Mouse (Mus musculus) kidney, embryonic 14.5 days (tissue): ENCODE results near the gene Vps53. TPM values are rescaled to one million over a fixed set of nuclear protein-coding genes. Genes with fewer than 3 reads are reported as not detected.

Experiments
- ATAC-seq: fragments of 200-750 bp; cut with Nextera tagmentation; 2 replicates; pipeline ENCODE4 v1.8.0; 2017; ENCODE audit warnings: moderate number of reproducible peaks, mild to moderate bottlenecking, moderate TSS enrichment, moderate library complexity; ENCODE audit not compliant: low FRiP score, low TSS enrichment
- H3K27ac ChIP-seq: fragments of 300-500 bp; sonication (generic); 2 replicates; pipeline ENCODE4 v1.5.1; 2014; ENCODE audit warnings: low read depth, mild to moderate bottlenecking, low read length, moderate library complexity, mixed read lengths
- H3K27me3 ChIP-seq: fragments of 300-500 bp; sonication (generic); 2 replicates; pipeline ENCODE4 v1.6.1; 2014; ENCODE audit warnings: mild to moderate bottlenecking, low read length; ENCODE audit not compliant: control insufficient read depth, insufficient read depth
- H3K36me3 ChIP-seq: fragments of 300-500 bp; sonication (generic); 2 replicates; pipeline ENCODE4 v1.6.1; 2014; ENCODE audit warnings: low read length, mixed read lengths; ENCODE audit not compliant: control insufficient read depth, insufficient read depth
- H3K4me1 ChIP-seq: fragments of 300-500 bp; sonication (generic); 2 replicates; pipeline ENCODE4 v1.6.1; 2014; ENCODE audit warnings: low read length, mixed read lengths; ENCODE audit not compliant: control insufficient read depth, insufficient read depth
- H3K4me2 ChIP-seq: fragments of 300-500 bp; sonication (generic); replicated peaks from 2 replicates; pipeline ENCODE4 v1.6.1; 2014; ENCODE audit warnings: low read depth, mild to moderate bottlenecking, low read length
- H3K4me3 ChIP-seq: fragments of 300-500 bp; sonication (generic); 2 replicates; pipeline ENCODE4 v1.5.1; 2014; ENCODE audit warnings: mild to moderate bottlenecking, low read length
- H3K9ac ChIP-seq: fragments of 300-500 bp; sonication (generic); 2 replicates; pipeline ENCODE4 v1.6.1; 2014; ENCODE audit warnings: low read depth, mild to moderate bottlenecking, low read length, moderate library complexity
- H3K9me3 ChIP-seq: fragments of 300-500 bp; sonication (generic); 2 replicates; pipeline ENCODE4 v1.6.1; 2016; ENCODE audit warnings: low read length; ENCODE audit not compliant: control insufficient read depth
- WGBS: fragments of 180-500 bp; shearing (Covaris S2); extraction: QIAGEN DNeasy Blood & Tissue Kit; methylation state at CpG from one replicate; pipeline ENCODE4 v1.1.7; 2014; 5-methylcytosine and 5-hydroxymethylcytosine counted together
- polyA plus RNA-seq: library from polyadenylated mRNA; unstranded; fragments of >200 nt; fragmentation: Nextera tagmentation; extraction: Ambion mirVana; gene quantifications from 2 replicates; pipeline ENCODE4 v1.2.1, GENCODE M21; 2014

Vps53 gene
- polyA plus RNA-seq, 1 experiment from 2014 or later = 40.8 TPM

- Histone ChIP-seq H3K4me1 (no peaks in the 10 kb centered on the region), H3K9me3 (no peaks in the 10 kb centered on the region), H3K27ac (no peak overlapping the region), H3K4me3 (no peak overlapping the region), H3K27me3 (no peaks in the 10 kb centered on the region), H3K9ac (no peak overlapping the region), H3K36me3 (peaks cover 6% of the 10 kb centered on the region; the same call in 1 of the 2 replicates), H3K4me2 (no peak overlapping the region)
- WGBS = 71% methylated on average over 10 of the region's 10 CpGs
- no peak for ATAC-seq
Measured at GRCm38 (mm10) chr11:76042041-76042638, 137.3 kb downstream of the Vps53 start.

GRCm38 (mm10) chr11:76040761-76041376 lies 138.6 kb downstream of the Vps53 start:
- Histone ChIP-seq H3K4me2 (no peak overlapping the region), H3K9ac (no peak overlapping the region), H3K27ac (no peak overlapping the region), H3K27me3 (no peaks in the 10 kb centered on the region), H3K4me1 (no peaks in the 10 kb centered on the region), H3K9me3 (no peaks in the 10 kb centered on the region), H3K4me3 (no peak overlapping the region), H3K36me3 (no peaks in the 10 kb centered on the region; the same call in 1 of the 2 replicates)
- no peak for ATAC-seq
- WGBS = 82% methylated on average over 4 of the region's 4 CpGs

GRCm38 (mm10) chr11:76040106-76040505 lies 139.3 kb downstream of the Vps53 start:
- Histone ChIP-seq H3K36me3 (no peaks in the 10 kb centered on the region; the same call in 1 of the 2 replicates), H3K27me3 (no peaks in the 10 kb centered on the region)
- 87% methylated on average over 8 of the region's 8 CpGs for whole genome bisulfite sequencing

GRCm38 (mm10) chr11:76039271-76040053 lies 140.0 kb downstream of the Vps53 start:
- Histone ChIP-seq H3K4me1 (no peaks in the 10 kb centered on the region), H3K27ac (no peak overlapping the region), H3K4me2 (no peak overlapping the region), H3K4me3 (no peak overlapping the region), H3K27me3 (no peaks in the 10 kb centered on the region), H3K9ac (no peak overlapping the region), H3K36me3 (no peaks in the 10 kb centered on the region), H3K9me3 (no peaks in the 10 kb centered on the region)
- no peak for ATAC-seq
- WGBS = 90% methylated on average over 3 of the region's 3 CpGs

More at GRCm38 (mm10) chr11:76040106-76040505, 139.3 kb downstream of the Vps53 start:
- H3K9me3 ChIP-seq = no peaks in the 10 kb centered on the region
- no peaks in the 10 kb centered on the region for H3K4me1 ChIP-seq
- no peak overlapping the region for H3K4me3 ChIP-seq
- no peak overlapping the region for H3K27ac ChIP-seq
- no peak for ATAC-seq
- H3K4me2 ChIP-seq = no peak overlapping the region
- H3K9ac ChIP-seq = no peak overlapping the region

- Histone ChIP-seq H3K27ac (no peak overlapping the region), H3K9me3 (no peaks in the 10 kb centered on the region), H3K4me2 (no peak overlapping the region), H3K36me3 (no peaks in the 10 kb centered on the region), H3K4me3 (no peak overlapping the region), H3K4me1 (no peaks in the 10 kb centered on the region), H3K9ac (no peak overlapping the region), H3K27me3 (no peaks in the 10 kb centered on the region)
- 39% methylated on average over 6 of the region's 6 CpGs for WGBS
- no peak for ATAC-seq
Measured at GRCm38 (mm10) chr11:76037581-76038294, 141.7 kb downstream of the Vps53 start.

GRCm38 (mm10) chr11:76035182-76035581 lies 144.3 kb downstream of the Vps53 start:
- no peak for ATAC-seq
- 68% methylated on average over 8 of the region's 8 CpGs for WGBS

GRCm38 (mm10) chr11:76033836-76034235 lies 145.6 kb downstream of the Vps53 start:
- Histone ChIP-seq H3K4me2 (no peak overlapping the region), H3K4me3 (no peak overlapping the region), H3K4me1 (no peaks in the 10 kb centered on the region), H3K27ac (no peak overlapping the region), H3K9me3 (no peaks in the 10 kb centered on the region), H3K9ac (no peak overlapping the region), H3K36me3 (no peaks in the 10 kb centered on the region), H3K27me3 (no peaks in the 10 kb centered on the region)
- 68% methylated on average over 4 of the region's 4 CpGs for WGBS
- no peak for ATAC-seq

More at GRCm38 (mm10) chr11:76035182-76035581, 144.3 kb downstream of the Vps53 start:
- H3K9me3 ChIP-seq = no peaks in the 10 kb centered on the region
- no peaks in the 10 kb centered on the region for H3K36me3 ChIP-seq
- H3K27me3 ChIP-seq = no peaks in the 10 kb centered on the region
- no peak overlapping the region for H3K27ac ChIP-seq
- no peaks in the 10 kb centered on the region for H3K4me1 ChIP-seq
- no peak overlapping the region for H3K4me2 ChIP-seq
- no peak overlapping the region for H3K4me3 ChIP-seq
- no peak overlapping the region for H3K9ac ChIP-seq

- H3K36me3 ChIP-seq = no peaks in the 10 kb centered on the region
- no peak overlapping the region for H3K9ac ChIP-seq
- H3K27ac ChIP-seq = no peak overlapping the region
- no peak overlapping the region for H3K4me2 ChIP-seq
- H3K4me1 ChIP-seq = no peaks in the 10 kb centered on the region
- no peaks in the 10 kb centered on the region for H3K27me3 ChIP-seq
- ATAC-seq = no peak
- H3K9me3 ChIP-seq = no peaks in the 10 kb centered on the region
- WGBS = 76% methylated on average over 6 of the region's 6 CpGs
- H3K4me3 ChIP-seq = no peak overlapping the region
Measured at GRCm38 (mm10) chr11:76033359-76033758, 146.1 kb downstream of the Vps53 start.
